Mouse (Mus musculus): ENCODE data around the gene Ptger1.

DNA sequence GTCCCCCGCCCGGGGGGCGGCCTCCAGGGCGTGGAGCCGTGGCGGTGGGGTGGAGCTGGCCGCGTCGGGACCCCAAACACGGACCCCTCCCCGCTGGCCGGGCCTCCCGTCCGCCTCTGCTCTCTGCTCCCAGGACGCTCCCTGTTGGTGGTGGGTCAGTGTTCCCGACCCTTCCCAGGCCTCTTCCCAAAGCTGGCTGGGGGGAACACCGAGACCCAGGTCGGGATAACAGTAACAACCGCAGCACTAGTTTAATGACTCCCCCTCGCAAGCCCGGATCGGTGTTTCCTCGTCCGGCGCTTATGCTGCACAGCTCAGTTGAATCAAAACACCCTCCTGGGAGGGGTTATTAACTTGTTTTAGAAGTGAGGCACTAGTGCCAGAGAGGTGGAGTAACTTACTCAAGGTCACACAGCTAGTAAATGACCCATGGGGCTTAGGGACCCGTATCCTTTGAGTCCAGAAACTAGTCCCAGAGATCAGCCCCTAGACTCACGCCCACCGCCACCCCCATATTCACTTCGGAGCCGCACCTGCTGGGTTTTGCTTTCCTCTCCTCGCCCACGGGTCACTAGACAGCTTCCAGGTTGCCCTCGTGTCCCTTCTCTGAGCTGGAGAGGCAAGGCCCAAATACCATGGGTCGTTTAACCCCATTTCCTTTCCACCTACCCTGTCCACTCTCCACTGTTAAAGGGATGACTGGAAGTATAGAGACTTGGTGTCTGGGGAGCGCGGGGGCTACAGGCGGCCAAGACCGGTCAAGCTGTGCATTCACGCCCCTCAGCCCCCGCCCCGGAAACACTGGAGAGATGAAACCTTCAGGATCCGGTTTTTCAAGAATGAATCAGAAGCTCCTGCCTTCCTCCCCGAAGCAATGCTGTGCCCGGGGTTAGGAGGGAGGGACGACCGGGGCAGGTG lies 13.5 kb upstream of the Ptger1 start:
- TF ChIP-seq GATA1 (IDR thresholded peaks at IDR 0.05; ENCODE audit: low read length) = no peak
- no peak for TF ChIP-seq TAL1 (IDR thresholded peaks at IDR 0.05; ENCODE audit: low read length)
